Mouse (Mus musculus): Measurements from ENCODE around the gene Tcf25. TPM values are rescaled to one million over a fixed set of nuclear protein-coding genes. Genes with fewer than 3 reads are reported as not detected.
A peak's percentile ranks its signal among the peaks of the same experiment; 100 is the strongest.

Gene Tcf25
- polyA plus RNA-seq, 1 experiment from 2014 or later = 146 TPM

GRCm38 (mm10) chr8:123340071-123340470 lies 33.5 kb upstream of the Tcf25 start:
- no peaks in the 10 kb centered on the region for H3K9me3 ChIP-seq (ENCODE audit: control insufficient read depth, low read length)
- over 99% methylated on average over 4 of the region's 4 CpGs for WGBS
- H3K27me3 ChIP-seq (ENCODE audit: control insufficient read depth, insufficient read depth, low read length) = no peaks in the 10 kb centered on the region
- H3K9ac ChIP-seq (ENCODE audit: low read length) = no peak overlapping the region
- no peak overlapping the region for H3K4me2 ChIP-seq (replicated peaks; ENCODE audit: low read depth)
- DNase-seq (ENCODE audit: low spot score) = no peak
- peak; percentile 41; the same call in 1 of the 2 replicates for TF ChIP-seq CTCF (IDR thresholded peaks at IDR 0.05; ENCODE audit: low read depth)
- TF ChIP-seq EP300 (optimal IDR thresholded peaks at IDR 0.05) = no peak
- H3K4me1 ChIP-seq (replicated peaks; ENCODE audit: control insufficient read depth, insufficient read depth) = no peaks in the 10 kb centered on the region
- no peak overlapping the region for H3K4me3 ChIP-seq (ENCODE audit: low read depth, low read length)
- no peak overlapping the region for H3K27ac ChIP-seq (replicated peaks)
- no peak for ATAC-seq (ENCODE audit: low FRiP score, low TSS enrichment)
- no peaks in the 10 kb centered on the region for H3K36me3 ChIP-seq (ENCODE audit: control insufficient read depth, insufficient read depth, low read length)

- TF ChIP-seq EP300 (optimal IDR thresholded peaks at IDR 0.05) (no peak), CTCF (IDR thresholded peaks at IDR 0.05; ENCODE audit: low read depth) (no peak)
- no peak overlapping the region for H3K4me3 ChIP-seq (ENCODE audit: low read depth, low read length)
- H3K27me3 ChIP-seq (ENCODE audit: control insufficient read depth, insufficient read depth, low read length) = no peaks in the 10 kb centered on the region
- WGBS = 60% methylated on average over 27 of the region's 27 CpGs
- no peaks in the 10 kb centered on the region for H3K4me1 ChIP-seq (replicated peaks; ENCODE audit: control insufficient read depth, insufficient read depth)
- ATAC-seq (ENCODE audit: low FRiP score, low TSS enrichment) (peak; percentile 93), DNase-seq (ENCODE audit: low spot score) (peak; percentile 84)
- H3K27ac ChIP-seq (replicated peaks) = peak overlapping the region; percentile 78
- H3K4me2 ChIP-seq (replicated peaks; ENCODE audit: low read depth) = no peak overlapping the region
- no peaks in the 10 kb centered on the region for H3K9me3 ChIP-seq (ENCODE audit: control insufficient read depth, low read length)
- H3K9ac ChIP-seq (ENCODE audit: low read length) = no peak overlapping the region
- H3K36me3 ChIP-seq (ENCODE audit: control insufficient read depth, insufficient read depth, low read length) = no peaks in the 10 kb centered on the region
Observed at GRCm38 (mm10) chr8:123341040-123342015, 32.2 kb upstream of the Tcf25 start.

GRCm38 (mm10) chr8:123342253-123342652 lies 31.3 kb upstream of the Tcf25 start:
- Histone ChIP-seq H3K4me3 (ENCODE audit: low read depth, low read length) (no peak overlapping the region), H3K27ac (replicated peaks) (peak overlapping the region; percentile 78; the same call in 1 of the 2 replicates), H3K9ac (ENCODE audit: low read length) (no peak overlapping the region), H3K36me3 (ENCODE audit: control insufficient read depth, insufficient read depth, low read length) (no peaks in the 10 kb centered on the region), H3K4me1 (replicated peaks; ENCODE audit: control insufficient read depth, insufficient read depth) (no peaks in the 10 kb centered on the region), H3K4me2 (replicated peaks; ENCODE audit: low read depth) (no peak overlapping the region), H3K27me3 (ENCODE audit: control insufficient read depth, insufficient read depth, low read length) (no peaks in the 10 kb centered on the region), H3K9me3 (ENCODE audit: control insufficient read depth, low read length) (no peaks in the 10 kb centered on the region)
- 69% methylated on average over 8 of the region's 8 CpGs for WGBS
- DNase-seq (ENCODE audit: low spot score) = peak; percentile 47
- ATAC-seq (ENCODE audit: low FRiP score, low TSS enrichment) = no peak
- TF ChIP-seq EP300 (optimal IDR thresholded peaks at IDR 0.05) (no peak), CTCF (IDR thresholded peaks at IDR 0.05; ENCODE audit: low read depth) (no peak)

- no peak for TF ChIP-seq CTCF (IDR thresholded peaks at IDR 0.05; ENCODE audit: low read depth)
- no peak for TF ChIP-seq EP300 (optimal IDR thresholded peaks at IDR 0.05)
- Histone ChIP-seq H3K4me3 (ENCODE audit: low read depth, low read length) (no peak overlapping the region), H3K27ac (replicated peaks) (no peak overlapping the region; the same call in 1 of the 2 replicates), H3K4me2 (replicated peaks; ENCODE audit: low read depth) (no peak overlapping the region), H3K9ac (ENCODE audit: low read length) (no peak overlapping the region), H3K4me1 (replicated peaks; ENCODE audit: control insufficient read depth, insufficient read depth) (no peaks in the 10 kb centered on the region), H3K9me3 (ENCODE audit: control insufficient read depth, low read length) (no peaks in the 10 kb centered on the region), H3K27me3 (ENCODE audit: control insufficient read depth, insufficient read depth, low read length) (no peaks in the 10 kb centered on the region), H3K36me3 (ENCODE audit: control insufficient read depth, insufficient read depth, low read length) (no peaks in the 10 kb centered on the region)
- WGBS = 82% methylated on average over 7 of the region's 7 CpGs
- no peak for DNase-seq (ENCODE audit: low spot score)
- ATAC-seq (ENCODE audit: low FRiP score, low TSS enrichment) = no peak
Observed at GRCm38 (mm10) chr8:123342911-123343310, 30.6 kb upstream of the Tcf25 start.

- Histone ChIP-seq H3K9ac (ENCODE audit: low read length) (no peak overlapping the region), H3K4me1 (replicated peaks; ENCODE audit: control insufficient read depth, insufficient read depth) (no peaks in the 10 kb centered on the region), H3K4me2 (replicated peaks; ENCODE audit: low read depth) (no peak overlapping the region), H3K4me3 (ENCODE audit: low read depth, low read length) (no peak overlapping the region), H3K9me3 (ENCODE audit: control insufficient read depth, low read length) (no peaks in the 10 kb centered on the region), H3K36me3 (ENCODE audit: control insufficient read depth, insufficient read depth, low read length) (no peaks in the 10 kb centered on the region), H3K27ac (replicated peaks) (no peak overlapping the region; the same call in 1 of the 2 replicates), H3K27me3 (ENCODE audit: control insufficient read depth, insufficient read depth, low read length) (no peaks in the 10 kb centered on the region)
- ATAC-seq (ENCODE audit: low FRiP score, low TSS enrichment) = no peak
- peak; percentile 46 for DNase-seq (ENCODE audit: low spot score)
- TF ChIP-seq CTCF (IDR thresholded peaks at IDR 0.05; ENCODE audit: low read depth) (no peak), EP300 (optimal IDR thresholded peaks at IDR 0.05) (no peak)
- WGBS = 73% methylated on average over 12 of the region's 12 CpGs
Observed at GRCm38 (mm10) chr8:123343422-123343821, 30.1 kb upstream of the Tcf25 start.

- H3K4me3 ChIP-seq (ENCODE audit: low read depth, low read length) = no peak overlapping the region
- WGBS = 64% methylated on average over 8 of the region's 8 CpGs
- H3K27me3 ChIP-seq (ENCODE audit: control insufficient read depth, insufficient read depth, low read length) = no peaks in the 10 kb centered on the region
- TF ChIP-seq EP300 (optimal IDR thresholded peaks at IDR 0.05) (no peak), CTCF (IDR thresholded peaks at IDR 0.05; ENCODE audit: low read depth) (no peak)
- no peaks in the 10 kb centered on the region for H3K4me1 ChIP-seq (replicated peaks; ENCODE audit: control insufficient read depth, insufficient read depth)
- DNase-seq (ENCODE audit: low spot score) (no peak), ATAC-seq (ENCODE audit: low FRiP score, low TSS enrichment) (no peak)
- no peak overlapping the region for H3K27ac ChIP-seq (replicated peaks)
- H3K36me3 ChIP-seq (ENCODE audit: control insufficient read depth, insufficient read depth, low read length) = no peaks in the 10 kb centered on the region
- H3K9me3 ChIP-seq (ENCODE audit: control insufficient read depth, low read length) = no peaks in the 10 kb centered on the region
- no peak overlapping the region for H3K4me2 ChIP-seq (replicated peaks; ENCODE audit: low read depth)
- H3K9ac ChIP-seq (ENCODE audit: low read length) = no peak overlapping the region
Observed at GRCm38 (mm10) chr8:123345135-123345534, 28.4 kb upstream of the Tcf25 start.

All from stomach, postnatal 0 days (tissue).